Mouse (Mus musculus) hindbrain, embryonic 16.5 days (tissue): ENCODE data around the gene Zfp467. TPM values are rescaled to one million over a fixed set of nuclear protein-coding genes. Genes with fewer than 3 reads are reported as not detected.

Source experiments
- ATAC-seq: fragments of 200-750 bp; cut with Nextera tagmentation; 2 replicates; pipeline ENCODE4 v1.8.0; 2017; ENCODE audit warnings: moderate TSS enrichment, moderate library complexity
- H3K27ac ChIP-seq: fragments of 300-500 bp; sonication (generic); 2 replicates; pipeline ENCODE4 v1.5.1; 2014; ENCODE audit warnings: low read depth, mild to moderate bottlenecking, control low read depth, low read length, moderate library complexity
- H3K27me3 ChIP-seq: fragments of 300-500 bp; sonication (generic); replicated peaks from 2 replicates; pipeline ENCODE4 v1.6.1; 2014; ENCODE audit warnings: low read length; ENCODE audit not compliant: control insufficient read depth, insufficient read depth
- H3K36me3 ChIP-seq: fragments of 300-500 bp; sonication (generic); 2 replicates; pipeline ENCODE4 v1.6.1; 2014; ENCODE audit warnings: mild to moderate bottlenecking, low read length, moderate library complexity, mixed read lengths; ENCODE audit not compliant: control insufficient read depth, insufficient read depth
- H3K4me1 ChIP-seq: fragments of 300-500 bp; sonication (generic); 2 replicates; pipeline ENCODE4 v1.6.1; 2014; ENCODE audit warnings: low read depth, low read length; ENCODE audit not compliant: control insufficient read depth, insufficient read depth
- H3K4me2 ChIP-seq: fragments of 300-500 bp; sonication (generic); 2 replicates; pipeline ENCODE4 v1.6.1; 2014; ENCODE audit warnings: mild to moderate bottlenecking, low read length, control low read depth, moderate library complexity
- H3K4me3 ChIP-seq: fragments of 300-500 bp; sonication (generic); 2 replicates; pipeline ENCODE4 v1.5.1; 2014; ENCODE audit warnings: mild to moderate bottlenecking, low read length, control low read depth, moderate library complexity
- H3K9ac ChIP-seq: fragments of 300-500 bp; sonication (generic); 2 replicates; pipeline ENCODE4 v1.6.1; 2014; ENCODE audit warnings: low read depth, mild to moderate bottlenecking, control low read depth, low read length, moderate library complexity
- H3K9me3 ChIP-seq: fragments of 300-500 bp; sonication (generic); 2 replicates; pipeline ENCODE4 v1.6.1; 2014; ENCODE audit warnings: mild to moderate bottlenecking, low read length, moderate library complexity; ENCODE audit not compliant: control insufficient read depth
- WGBS: fragments of 180-500 bp; shearing (Covaris S2); extraction: QIAGEN DNeasy Blood & Tissue Kit; methylation state at CpG from one replicate; pipeline ENCODE4 v1.1.7; 2014; 5-methylcytosine and 5-hydroxymethylcytosine counted together
- polyA plus RNA-seq: library from polyadenylated mRNA; unstranded; fragments of >200 nt; fragmentation: Nextera tagmentation; extraction: Ambion mirVana; gene quantifications from 2 replicates; pipeline ENCODE4 v1.2.1, GENCODE M21; 2015

The Zfp467 gene
- polyA plus RNA-seq, 1 experiment from 2014 or later: 26.3 TPM

DNA sequence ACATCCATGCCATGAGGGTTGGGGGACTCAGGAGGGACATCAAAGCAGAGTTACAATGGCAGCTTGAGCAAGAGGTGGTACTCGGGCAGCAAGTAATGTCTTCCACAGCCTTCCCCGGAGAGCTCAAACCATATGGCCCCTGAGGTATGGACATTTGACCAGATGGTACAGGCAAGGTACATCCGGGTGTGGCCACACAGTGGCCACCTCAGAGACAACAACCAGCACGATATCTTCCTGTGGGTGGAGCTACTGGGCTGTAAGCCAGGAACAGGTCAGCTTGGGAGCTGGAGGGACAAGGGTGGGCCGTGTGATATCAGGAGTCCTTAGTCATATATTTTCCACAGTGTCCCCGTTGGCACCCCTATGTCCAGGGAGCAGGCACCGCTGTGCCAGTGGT lies 21.9 kb upstream of the Zfp467 start:
- H3K27ac ChIP-seq: no peak overlapping the region
- no peak overlapping the region for H3K4me3 ChIP-seq
- no peak overlapping the region for H3K4me2 ChIP-seq
- H3K9ac ChIP-seq: no peak overlapping the region
- H3K9me3 ChIP-seq: no peaks in the 10 kb centered on the region
- WGBS: 83% methylated on average over 7 of the region's 7 CpGs
- ATAC-seq: no peak
- H3K4me1 ChIP-seq: no peaks in the 10 kb centered on the region
- H3K36me3 ChIP-seq: no peaks in the 10 kb centered on the region
- H3K27me3 ChIP-seq: no peaks in the 10 kb centered on the region; the same call in 1 of the 2 replicates

DNA sequence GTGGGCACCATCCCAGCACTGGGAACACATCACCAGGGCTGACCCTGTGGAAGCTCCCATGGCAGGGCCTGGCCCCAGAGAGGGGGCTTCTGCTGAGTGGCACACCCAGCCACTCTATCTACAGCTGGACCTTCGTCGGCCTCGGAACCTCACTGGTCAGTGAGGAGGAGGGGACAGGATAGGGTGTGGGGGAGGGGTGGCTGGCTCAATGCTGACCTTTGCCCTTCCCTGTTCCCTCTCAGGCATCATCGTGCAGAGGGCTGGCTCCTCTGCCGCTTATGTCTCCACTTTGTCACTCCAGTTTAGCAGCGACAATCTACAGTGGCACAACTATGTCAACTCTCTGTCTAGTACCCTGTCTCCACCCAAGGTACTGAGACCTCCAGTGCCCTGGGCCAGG lies 21.1 kb upstream of the Zfp467 start:
- ATAC-seq: no peak
- WGBS: 23% methylated on average over 6 of the region's 6 CpGs

DNA sequence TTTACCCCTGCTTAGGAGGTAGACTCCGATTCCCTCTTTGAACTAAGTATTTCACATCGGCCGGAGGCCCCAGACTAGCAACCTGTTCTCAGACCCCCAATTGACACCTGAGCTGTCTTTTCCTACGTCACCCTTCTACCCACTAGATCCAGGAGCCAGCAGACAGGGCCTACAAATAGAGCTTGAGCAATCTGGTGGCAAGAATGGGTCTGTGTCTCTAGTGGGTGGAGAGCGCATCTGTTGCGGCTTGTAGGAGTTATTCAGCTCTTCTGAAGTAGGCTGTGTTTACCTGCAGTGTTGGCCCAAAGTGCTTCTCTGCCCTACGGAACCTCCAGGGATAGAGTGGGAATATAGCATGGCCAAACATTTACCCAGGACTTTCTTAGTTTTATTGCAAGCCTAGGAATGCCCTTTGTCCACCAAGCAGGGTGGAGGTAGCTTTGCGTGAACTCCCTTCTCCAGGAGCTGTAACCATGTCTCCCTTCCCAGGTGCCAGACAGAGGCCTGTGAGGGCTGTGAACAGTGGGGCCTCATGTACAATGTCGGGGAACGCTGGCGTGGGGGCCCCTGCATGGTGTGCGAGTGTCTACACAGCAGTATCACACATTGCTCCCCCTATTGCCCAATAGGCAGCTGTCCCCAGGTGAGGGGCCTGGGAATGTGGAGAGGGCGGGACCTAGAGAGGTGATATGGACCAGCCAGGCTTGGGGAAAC lies 19.5 kb upstream of the Zfp467 start:
- H3K4me3 ChIP-seq: no peak overlapping the region
- H3K27ac ChIP-seq: no peak overlapping the region
- H3K4me1 ChIP-seq: no peaks in the 10 kb centered on the region
- ATAC-seq: no peak
- H3K9me3 ChIP-seq: no peaks in the 10 kb centered on the region
- WGBS: 92% methylated on average over 13 of the region's 13 CpGs
- H3K9ac ChIP-seq: no peak overlapping the region
- H3K36me3 ChIP-seq: no peaks in the 10 kb centered on the region
- H3K27me3 ChIP-seq: no peaks in the 10 kb centered on the region; the same call in 1 of the 2 replicates
- H3K4me2 ChIP-seq: no peak overlapping the region

More for the DNA sequence above, 21.1 kb upstream of the Zfp467 start:
- H3K27me3 ChIP-seq: no peaks in the 10 kb centered on the region; the same call in 1 of the 2 replicates
- no peaks in the 10 kb centered on the region for H3K4me1 ChIP-seq
- H3K4me2 ChIP-seq: no peak overlapping the region
- H3K27ac ChIP-seq: no peak overlapping the region
- no peaks in the 10 kb centered on the region for H3K9me3 ChIP-seq
- H3K9ac ChIP-seq: no peak overlapping the region
- no peak overlapping the region for H3K4me3 ChIP-seq
- H3K36me3 ChIP-seq: no peaks in the 10 kb centered on the region

DNA sequence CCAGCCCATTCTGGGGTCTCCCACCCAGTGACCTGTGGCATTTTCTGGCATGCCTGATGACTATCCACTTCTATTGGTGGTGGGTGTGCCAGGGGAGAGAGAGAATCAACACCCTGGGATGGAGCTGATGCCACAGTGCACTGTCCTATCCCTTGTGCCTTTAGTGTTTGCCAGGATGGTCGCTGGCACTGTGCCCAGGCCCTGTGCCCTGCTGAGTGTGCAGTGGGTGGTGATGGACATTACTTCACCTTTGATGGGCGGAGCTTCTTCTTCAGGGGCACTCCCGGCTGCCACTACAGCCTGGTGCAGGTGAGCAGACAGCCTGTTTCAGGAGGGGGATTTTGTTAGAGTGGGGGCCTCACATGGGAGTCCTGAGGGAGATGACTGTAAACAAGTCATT lies 7.1 kb upstream of the Zfp467 start:
- Histone ChIP-seq H3K27me3 (no peaks in the 10 kb centered on the region), H3K9ac (no peak overlapping the region), H3K36me3 (no peaks in the 10 kb centered on the region), H3K4me3 (no peak overlapping the region), H3K27ac (no peak overlapping the region), H3K9me3 (no peaks in the 10 kb centered on the region), H3K4me2 (no peak overlapping the region), H3K4me1 (no peaks in the 10 kb centered on the region)
- no peak for ATAC-seq
- 69% methylated on average over 3 of the region's 3 CpGs for WGBS

DNA sequence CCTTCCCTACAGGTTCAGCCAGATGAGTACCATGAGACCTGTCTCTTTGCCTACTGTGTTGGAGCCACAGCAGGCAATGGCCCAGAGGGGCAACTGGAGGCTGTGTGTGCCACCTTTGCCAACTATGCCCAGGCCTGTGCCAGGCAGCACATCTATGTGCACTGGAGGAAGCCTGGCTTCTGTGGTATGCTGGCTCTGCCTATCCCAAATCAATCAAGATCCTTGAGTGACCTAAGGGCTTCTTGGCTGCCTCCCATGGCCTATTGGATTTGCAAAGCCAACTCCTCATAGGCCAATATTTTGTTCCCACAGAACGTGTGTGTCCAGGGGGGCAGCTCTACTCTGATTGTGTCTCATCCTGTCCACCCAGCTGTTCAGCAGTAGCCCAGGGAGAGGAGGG lies 6.5 kb upstream of the Zfp467 start:
- H3K9ac ChIP-seq: no peak overlapping the region
- WGBS: 72% methylated on average over 1 of the region's 1 CpGs
- no peaks in the 10 kb centered on the region for H3K27me3 ChIP-seq
- no peak overlapping the region for H3K27ac ChIP-seq
- H3K4me1 ChIP-seq: no peaks in the 10 kb centered on the region
- no peak overlapping the region for H3K4me3 ChIP-seq
- H3K36me3 ChIP-seq: no peaks in the 10 kb centered on the region
- H3K9me3 ChIP-seq: no peaks in the 10 kb centered on the region
- no peak for ATAC-seq
- H3K4me2 ChIP-seq: no peak overlapping the region

DNA sequence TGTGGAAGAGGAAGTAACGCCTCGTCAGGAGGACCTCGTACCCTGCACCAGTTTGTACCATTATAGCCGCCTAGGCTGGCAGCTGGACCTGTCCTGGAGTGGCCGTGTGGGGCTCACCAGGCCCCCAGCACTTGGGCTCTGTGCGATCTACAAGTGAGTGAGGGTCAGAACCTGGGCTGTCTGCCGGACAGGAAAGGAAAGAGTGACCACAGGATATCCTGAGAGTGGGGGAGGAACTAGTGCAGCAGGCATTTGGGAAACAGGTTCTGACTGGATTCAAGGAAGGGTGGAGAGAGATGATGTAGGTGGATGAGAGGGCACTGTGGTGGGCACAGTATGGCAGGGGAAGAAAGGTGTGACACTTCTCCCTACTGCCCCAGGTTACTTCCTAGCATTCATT lies 2.9 kb upstream of the Zfp467 start:
- 82% methylated on average over 7 of the region's 7 CpGs for WGBS
- Histone ChIP-seq H3K4me3 (no peak overlapping the region), H3K27me3 (no peaks in the 10 kb centered on the region), H3K4me1 (peaks cover 5% of the 10 kb centered on the region; the same call in 1 of the 2 replicates), H3K27ac (no peak overlapping the region), H3K9me3 (no peaks in the 10 kb centered on the region), H3K9ac (no peak overlapping the region), H3K36me3 (no peaks in the 10 kb centered on the region), H3K4me2 (no peak overlapping the region)
- ATAC-seq: no peak

DNA sequence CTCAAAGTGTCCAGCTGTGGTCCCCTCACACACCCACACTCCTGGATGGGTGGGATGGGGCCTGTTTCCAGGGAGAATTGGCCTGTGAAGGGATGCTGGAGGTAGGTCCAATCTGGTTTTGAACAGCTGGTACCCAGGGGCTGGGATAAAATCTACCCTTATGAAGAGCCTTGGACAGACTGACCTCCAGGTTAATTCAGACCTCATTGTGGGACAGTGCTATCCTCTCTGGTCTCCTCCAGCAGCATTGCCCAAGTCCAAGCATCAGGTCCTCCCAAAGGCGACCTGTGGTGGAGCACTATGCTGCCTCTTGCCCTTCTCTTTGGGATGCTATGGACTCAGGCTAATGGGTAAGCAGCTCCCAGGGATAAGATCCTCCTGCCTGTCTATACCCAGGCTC lies 2.3 kb upstream of the Zfp467 start, which contains the start of gene Sspo:
Gene Sspo (plus strand): TSS at position 301 of the 400 bp plus-strand sequence.
- WGBS: 90% methylated on average over 1 of the region's 1 CpGs
- no peak within 1 kb of the TSS for H3K27ac ChIP-seq

DNA sequence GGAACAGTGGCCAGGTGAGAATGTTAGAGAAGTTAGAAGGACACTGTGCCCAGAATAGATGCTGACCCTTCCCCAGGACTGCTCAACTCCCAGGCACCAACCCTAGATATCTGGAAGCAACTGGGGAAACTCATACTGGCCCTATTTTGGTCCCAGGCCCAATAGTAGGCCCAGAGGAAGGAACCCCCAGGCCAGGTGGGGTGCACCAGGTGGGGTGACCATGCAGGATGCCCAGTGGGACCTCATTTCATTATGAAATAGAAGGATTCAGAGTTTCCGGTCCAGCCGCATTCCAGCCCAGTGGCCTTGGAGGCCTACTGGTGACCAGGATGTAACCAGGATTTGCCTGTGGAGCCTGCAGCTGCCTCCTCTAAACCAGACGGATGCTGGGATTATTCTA lies 1.3 kb upstream of the Zfp467 start:
- H3K36me3 ChIP-seq: peaks cover 2% of the 10 kb centered on the region; the same call in 1 of the 2 replicates
- 69% methylated on average over 3 of the region's 3 CpGs for WGBS
- no peak for ATAC-seq
- H3K4me1 ChIP-seq: peaks cover 8% of the 10 kb centered on the region; the same call in 1 of the 2 replicates
- no peaks in the 10 kb centered on the region for H3K9me3 ChIP-seq
- no peak overlapping the region for H3K4me2 ChIP-seq
- no peak overlapping the region for H3K9ac ChIP-seq
- H3K4me3 ChIP-seq: no peak overlapping the region
- no peaks in the 10 kb centered on the region for H3K27me3 ChIP-seq
- no peak overlapping the region; the same call in 1 of the 2 replicates for H3K27ac ChIP-seq

More for the DNA sequence above, 2.3 kb upstream of the Zfp467 start, which contains the start of gene Sspo:
- Histone ChIP-seq H3K27me3 (no peaks in the 10 kb centered on the region), H3K4me3 (no peak within 1 kb of the TSS), H3K9me3 (no peaks in the 10 kb centered on the region), H3K9ac (no peak within 1 kb of the TSS), H3K36me3 (no peaks in the 10 kb centered on the region), H3K4me1 (peaks cover 8% of the 10 kb centered on the region; the same call in 1 of the 2 replicates), H3K4me2 (no peak within 1 kb of the TSS)
- ATAC-seq: no peak

DNA sequence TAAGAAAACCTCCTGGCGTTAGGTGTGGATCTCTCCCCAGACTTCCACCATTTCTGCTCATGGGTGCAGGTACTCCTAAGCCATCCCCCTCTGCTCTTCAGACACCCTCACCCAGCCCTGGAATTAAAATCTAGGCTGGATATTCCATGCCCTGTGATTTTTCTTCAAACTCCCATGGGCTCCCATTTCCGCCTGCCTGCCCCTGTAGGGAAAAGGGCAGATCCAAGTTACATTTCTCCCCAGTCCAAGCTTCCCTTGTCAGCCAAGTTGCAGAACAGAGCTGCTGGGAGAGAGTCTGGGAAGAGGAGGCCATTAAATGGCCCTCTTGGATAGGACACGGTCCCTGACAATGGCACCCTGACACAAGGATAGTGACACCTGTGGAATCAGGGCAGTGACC lies 631 bp upstream of the Zfp467 start:
- H3K27me3 ChIP-seq: no peaks in the 10 kb centered on the region; the same call in 1 of the 2 replicates
- peak overlapping the region; percentile 83 for H3K4me3 ChIP-seq
- H3K36me3 ChIP-seq: peaks cover 7% of the 10 kb centered on the region
- peaks cover 8% of the 10 kb centered on the region; the same call in 1 of the 2 replicates for H3K4me1 ChIP-seq
- WGBS: 28% methylated on average over 3 of the region's 3 CpGs
- peak overlapping the region; percentile 79 for H3K4me2 ChIP-seq
- H3K27ac ChIP-seq: peak overlapping the region; percentile 88
- no peaks in the 10 kb centered on the region for H3K9me3 ChIP-seq
- peak overlapping the region; percentile 91 for H3K9ac ChIP-seq
- no peak for ATAC-seq
